Mouse (Mus musculus) brain, embryonic 14.5 days (tissue): Measurements from ENCODE around the gene Bcl2.

Experiments used
- CTCF ChIP-seq: fragments of 200-500 bp; IDR thresholded peaks from 2 replicates; pipeline ENCODE4 v1.5.1; 2012; ENCODE audit warnings: inconsistent platforms, mild to moderate bottlenecking, moderate library complexity, borderline replicate concordance; ENCODE audit not compliant: insufficient read depth, insufficient read length; ENCODE audit errors: extremely low read depth
- POLR2A ChIP-seq: fragments of 200-500 bp; IDR thresholded peaks from 2 replicates; pipeline ENCODE4 v1.6.1; 2012; ENCODE audit warnings: mild to moderate bottlenecking, inconsistent platforms, borderline replicate concordance; ENCODE audit not compliant: poor library complexity, insufficient read depth, insufficient read length, severe bottlenecking; ENCODE audit errors: extremely low read depth

GRCm38 (mm10) chr1:106600841-106601240 lies 113.2 kb downstream of the Bcl2 start:
- TF ChIP-seq POLR2A (no peak), CTCF (no peak)
